Mouse (Mus musculus): ENCODE results near the gene Engase.

Gene Engase

GRCm38 (mm10) chr11:118486881-118487772 lies 10.5 kb downstream of the Engase start:
- 56% methylated on average over 29 of the region's 29 CpGs for WGBS

DNA sequence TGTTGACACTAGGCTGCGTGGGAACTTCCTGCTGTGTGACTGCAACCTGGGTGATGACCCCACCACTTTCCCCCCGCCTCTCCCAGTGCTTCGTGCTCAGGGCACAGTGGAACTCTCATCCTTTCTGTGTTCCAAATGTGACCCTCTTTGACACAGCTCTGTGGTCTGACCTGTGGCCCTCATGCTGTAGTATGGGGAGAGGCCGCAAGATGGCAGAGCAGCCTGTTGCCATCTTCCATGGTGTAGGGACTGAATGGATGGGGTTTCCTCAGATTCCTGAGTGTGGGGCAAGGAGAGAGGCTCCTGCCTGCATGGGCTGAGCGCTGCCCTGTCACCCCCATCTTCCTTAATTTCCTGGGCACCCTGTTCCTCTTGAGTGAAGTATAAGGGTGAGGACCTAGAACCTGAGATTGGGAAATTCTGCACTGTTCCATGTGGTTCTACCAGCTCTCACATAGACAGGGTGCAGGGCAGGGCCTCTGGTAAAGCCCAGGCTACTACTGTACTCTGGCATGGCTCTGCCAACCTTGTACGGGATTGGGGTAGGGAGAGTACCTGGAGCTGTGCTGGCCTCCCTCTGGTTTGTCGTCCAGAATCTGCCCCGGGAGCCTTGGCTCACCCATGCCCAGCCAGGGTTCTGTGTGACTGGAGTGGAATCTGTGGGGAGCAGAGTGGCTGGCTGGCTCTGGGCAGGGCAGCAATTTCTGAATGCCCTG lies 11.7 kb downstream of the Engase start:
- WGBS: 73% methylated on average over 8 of the region's 8 CpGs

- WGBS: 67% methylated on average over 12 of the region's 12 CpGs
Measured at GRCm38 (mm10) chr11:118488907-118489270, 12.3 kb downstream of the Engase start.

DNA sequence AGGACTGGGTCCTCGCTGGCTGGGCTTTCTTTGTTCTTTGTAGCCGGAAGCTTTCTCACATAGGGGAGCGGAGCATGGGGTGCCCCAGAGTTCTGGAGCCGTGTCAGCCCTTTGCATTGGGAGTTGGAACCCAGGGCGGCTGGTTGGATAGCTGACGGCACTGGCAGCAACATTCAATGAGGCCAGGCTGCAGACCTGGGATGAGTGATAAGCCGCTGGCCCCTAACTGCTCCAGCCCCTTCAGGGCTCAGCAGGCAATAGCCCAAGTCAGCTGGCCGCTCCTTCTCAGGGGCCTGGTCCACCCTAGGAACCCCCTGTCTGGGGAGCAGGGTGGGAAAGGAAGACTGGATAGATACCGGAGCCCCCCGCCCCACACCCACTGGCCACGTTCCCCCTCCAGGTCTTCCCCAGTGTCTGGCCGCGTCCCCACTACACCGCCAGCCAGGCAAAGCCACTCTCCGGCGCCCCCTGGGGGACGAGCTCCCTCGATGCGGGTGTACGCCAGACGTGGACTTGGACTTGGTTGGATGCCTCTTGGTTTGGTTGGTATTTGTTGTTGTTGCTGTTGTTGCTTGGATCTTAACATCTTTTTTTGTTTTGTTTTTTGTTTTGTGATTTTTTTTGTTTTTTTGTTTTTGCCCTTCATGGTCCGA lies 14.1 kb downstream of the Engase start:
- 42% methylated on average over 22 of the region's 22 CpGs for WGBS

- 81% methylated on average over 7 of the region's 7 CpGs for WGBS
Measured at GRCm38 (mm10) chr11:118491230-118491629, 14.6 kb downstream of the Engase start.

DNA sequence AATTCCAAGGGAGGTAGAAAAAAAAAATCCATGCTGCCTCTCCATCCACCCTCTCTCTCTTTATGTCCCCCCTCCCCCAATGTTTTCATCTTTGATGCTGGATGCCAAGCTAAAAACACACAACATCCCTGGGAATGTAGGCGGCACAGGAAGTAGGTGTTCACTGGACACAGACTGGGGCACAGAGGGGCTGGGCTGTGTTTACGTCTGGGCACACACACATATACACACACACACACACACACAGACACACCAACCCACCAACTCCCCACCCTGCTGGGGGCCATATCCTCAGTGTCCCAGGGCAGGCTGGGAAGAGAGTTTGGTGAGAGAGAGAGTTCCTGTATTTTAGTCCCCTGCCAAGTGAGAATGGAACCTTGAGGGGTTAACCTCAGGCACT lies 16.8 kb downstream of the Engase start:
- 60% methylated on average over 2 of the region's 2 CpGs for WGBS

DNA sequence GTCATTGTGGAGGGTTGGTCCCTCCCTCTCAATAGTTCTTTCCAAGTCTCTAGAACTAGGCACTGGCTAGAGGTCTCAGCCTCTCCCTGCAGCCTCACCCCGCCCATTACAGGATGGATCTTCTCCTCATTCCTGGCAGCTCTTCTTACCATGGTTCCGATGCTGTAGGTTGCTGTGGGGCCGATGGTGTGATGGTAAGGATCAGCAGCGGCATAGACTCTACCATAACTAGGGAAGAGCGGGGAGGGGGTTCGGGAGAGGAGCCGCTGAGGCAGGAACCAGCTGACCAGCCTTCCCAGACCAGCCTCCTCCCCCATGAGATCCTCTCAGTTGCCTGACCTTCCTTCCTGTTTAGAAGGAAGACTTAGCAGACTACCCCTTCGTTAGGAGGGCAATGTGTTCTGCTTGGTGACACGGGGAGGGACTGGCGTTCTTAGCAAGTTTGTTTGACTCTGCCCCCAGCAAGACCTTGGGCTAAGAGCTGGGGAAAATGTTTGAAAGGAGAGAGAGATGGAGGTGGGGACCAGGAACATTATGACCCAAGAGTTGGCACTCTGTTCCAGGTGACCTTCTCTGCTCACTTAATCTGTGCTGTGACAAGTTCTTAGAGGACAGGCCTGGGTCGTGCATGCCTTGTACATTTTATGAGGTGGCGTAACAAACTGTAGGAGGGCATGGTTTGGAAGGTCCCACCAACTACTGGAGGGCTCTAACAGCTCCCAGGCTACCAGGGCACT lies 17.5 kb downstream of the Engase start:
- 71% methylated on average over 12 of the region's 12 CpGs for WGBS

DNA sequence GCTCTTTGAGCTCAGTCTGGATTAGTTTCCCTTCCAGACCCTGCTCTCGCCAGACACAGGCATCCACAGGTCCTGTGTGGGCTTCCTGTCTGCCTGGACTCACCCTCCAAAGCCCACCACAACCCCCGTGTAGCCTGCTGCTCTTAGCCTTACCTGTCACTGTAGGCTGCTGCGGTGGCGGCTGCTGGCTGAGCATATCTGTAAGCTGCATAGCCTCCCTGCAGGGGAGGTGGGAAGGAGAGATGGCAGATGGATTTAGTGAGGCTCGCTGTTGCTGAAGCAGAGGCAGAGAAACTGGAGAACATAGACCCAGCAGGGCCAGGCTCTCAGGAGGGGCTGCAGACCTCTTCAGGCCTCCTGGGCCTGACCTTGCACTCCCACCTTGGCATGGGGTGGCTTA lies 18.4 kb downstream of the Engase start:
- WGBS: 34% methylated on average over 5 of the region's 5 CpGs

- 57% methylated on average over 20 of the region's 20 CpGs for WGBS
Measured at GRCm38 (mm10) chr11:118496066-118496689, 19.5 kb downstream of the Engase start.

DNA sequence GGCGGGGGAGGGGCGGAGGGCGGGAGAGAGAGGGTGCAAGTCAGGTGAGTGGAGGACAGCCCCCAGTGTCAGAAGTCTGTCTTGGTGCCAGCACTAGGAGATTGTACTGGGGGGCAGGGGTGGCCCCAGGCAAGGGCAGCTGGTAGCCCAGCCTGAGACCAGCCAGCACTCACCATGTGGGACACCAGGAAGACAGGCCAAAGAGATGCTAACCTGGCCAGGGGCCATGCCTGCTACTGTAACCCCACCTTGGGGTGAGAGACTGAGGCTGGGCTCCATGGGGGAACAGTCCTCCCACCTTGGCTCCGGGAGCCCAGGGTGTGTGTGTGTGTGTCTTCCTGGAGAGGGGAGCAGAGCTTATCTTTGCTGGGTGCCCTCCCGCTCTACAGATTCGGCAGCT lies 26.4 kb downstream of the Engase start:
- 60% methylated on average over 6 of the region's 6 CpGs for WGBS

GRCm38 (mm10) chr11:118503418-118504179 lies 27.0 kb downstream of the Engase start:
- 39% methylated on average over 34 of the region's 34 CpGs for WGBS

DNA sequence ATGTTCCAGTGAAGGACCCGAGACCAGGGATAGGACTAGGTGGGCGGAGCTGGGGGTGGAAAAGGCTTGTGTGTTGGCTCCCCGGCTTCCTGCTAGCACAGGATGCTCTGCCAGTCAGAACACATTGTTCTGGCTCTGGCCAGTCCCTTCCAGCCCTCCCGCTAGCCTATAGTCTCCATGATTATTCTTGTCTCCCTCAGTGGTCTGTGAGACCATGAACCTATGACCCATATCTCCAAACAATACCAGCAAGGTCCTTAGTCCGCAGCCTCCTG lies 27.5 kb downstream of the Engase start:
- WGBS: 50% methylated on average over 5 of the region's 5 CpGs

DNA sequence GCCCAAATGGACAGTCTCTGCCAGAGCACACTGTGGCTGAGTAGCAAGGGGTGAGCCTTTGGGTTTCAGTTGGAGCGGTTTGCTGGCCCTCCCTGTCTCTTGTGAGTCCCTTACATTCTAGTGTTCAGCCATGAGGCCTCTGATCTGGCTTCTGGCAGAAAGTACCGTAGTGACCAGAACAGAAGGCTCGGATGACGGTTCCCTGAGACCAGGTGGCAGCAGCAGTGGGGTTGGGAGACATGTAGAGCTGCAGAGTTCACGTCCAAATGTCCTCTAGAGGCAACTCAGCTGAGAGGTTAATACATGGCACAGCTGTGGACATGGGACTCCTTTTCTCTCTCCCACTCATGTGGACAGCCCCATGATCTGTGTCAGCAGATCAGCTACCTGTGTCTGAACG lies 30.5 kb downstream of the Engase start:
- WGBS: 92% methylated on average over 6 of the region's 6 CpGs

- 22% methylated on average over 5 of the region's 5 CpGs for WGBS
Measured at GRCm38 (mm10) chr11:118507904-118508303, 31.3 kb downstream of the Engase start.

DNA sequence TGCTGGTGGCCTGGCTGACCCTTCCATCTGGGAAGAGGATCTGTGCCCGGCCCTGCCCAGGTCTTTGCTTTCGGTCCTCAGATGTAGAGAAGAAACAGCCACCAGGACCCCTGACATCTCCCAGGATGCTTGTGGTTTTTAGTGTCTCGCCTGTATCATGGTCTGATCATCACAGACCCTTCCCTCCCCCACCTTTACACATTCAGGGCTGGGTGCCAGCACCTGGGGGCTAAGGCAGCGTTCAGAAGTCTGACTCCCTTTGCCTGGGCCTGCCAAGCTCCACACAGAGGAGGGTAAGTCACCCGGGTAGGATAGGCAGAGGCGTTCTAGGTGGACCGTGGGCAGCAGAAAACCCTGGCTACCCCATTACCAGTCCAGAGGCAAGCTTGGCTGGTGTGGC lies 31.7 kb downstream of the Engase start:
- WGBS: 64% methylated on average over 7 of the region's 7 CpGs

DNA sequence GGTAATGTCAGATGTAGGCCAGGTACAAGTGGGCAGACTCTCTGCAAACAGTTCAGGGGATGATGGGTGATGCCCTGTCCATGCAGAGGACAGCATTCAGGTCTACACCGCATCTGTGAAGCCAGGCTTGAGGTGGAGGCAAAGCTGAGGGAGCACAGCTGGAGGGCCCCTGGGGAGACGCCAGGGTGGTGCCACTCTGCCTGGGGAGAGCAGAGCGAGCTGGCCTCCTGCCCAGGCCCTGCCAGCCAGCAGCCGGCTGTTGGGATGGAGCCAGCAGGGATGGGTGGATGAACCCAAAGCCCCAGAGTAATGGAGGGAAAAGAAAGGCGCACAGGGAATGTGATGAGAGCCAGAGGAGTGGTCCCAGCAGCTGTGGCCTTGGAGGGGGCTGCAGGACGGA lies 35.2 kb downstream of the Engase start:
- 29% methylated on average over 6 of the region's 6 CpGs for WGBS

DNA sequence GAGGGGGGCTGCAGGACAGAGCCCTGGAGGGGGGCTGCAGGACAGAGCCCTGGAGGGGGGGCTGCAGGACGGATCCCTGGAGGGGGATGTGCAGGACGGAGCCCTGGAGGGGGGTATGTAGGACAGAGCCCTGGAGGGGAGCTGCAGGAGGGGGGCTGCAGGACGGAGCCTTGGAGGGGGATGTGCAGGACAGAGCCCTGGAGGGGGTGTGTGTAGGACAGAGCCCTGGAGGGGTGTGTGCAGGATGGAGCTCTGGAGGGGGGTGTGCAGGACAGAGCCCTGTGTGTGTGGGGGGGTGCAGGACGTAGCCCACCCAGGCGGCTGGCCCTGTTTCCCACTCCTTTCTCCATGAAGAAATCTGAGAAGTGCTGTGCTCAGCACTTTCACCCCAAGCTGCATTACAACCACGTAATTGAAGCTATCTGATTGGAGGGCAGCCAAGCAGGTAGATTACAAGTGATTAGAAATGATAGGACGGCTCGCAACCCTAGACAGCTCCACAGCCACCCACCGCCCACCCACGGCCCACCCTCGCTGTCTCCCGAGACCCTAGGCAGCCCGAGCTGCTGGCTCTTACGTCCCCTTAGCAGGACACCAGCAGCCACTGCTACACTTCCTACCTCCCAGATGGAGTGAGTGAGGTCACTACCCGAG lies 35.8 kb downstream of the Engase start:
- 32% methylated on average over 15 of the region's 15 CpGs for WGBS

GRCm38 (mm10) chr11:118517924-118518323 lies 41.3 kb downstream of the Engase start:
- 74% methylated on average over 7 of the region's 7 CpGs for WGBS

DNA sequence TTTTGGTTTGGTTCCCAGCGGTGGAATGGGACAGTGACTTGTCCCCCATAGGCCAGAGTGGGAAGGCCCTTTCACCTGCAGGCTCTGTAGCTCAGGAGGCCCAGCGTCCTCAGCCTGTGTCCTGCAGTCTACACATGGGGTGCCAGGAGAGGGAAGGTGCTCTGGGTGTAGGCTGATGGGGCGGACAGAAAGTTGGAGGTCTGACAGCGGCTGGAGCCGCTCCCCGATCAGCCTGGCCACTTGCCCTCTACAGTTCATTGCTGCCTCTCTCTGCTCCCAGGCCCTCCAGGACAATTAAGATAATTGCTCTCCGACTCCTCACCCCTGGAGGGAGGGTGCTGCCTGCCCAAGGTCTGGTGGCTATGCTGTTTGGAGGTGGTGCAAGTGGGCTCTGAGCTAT lies 42.1 kb downstream of the Engase start:
- WGBS: 83% methylated on average over 7 of the region's 7 CpGs

GRCm38 (mm10) chr11:118520251-118520650 lies 43.6 kb downstream of the Engase start:
- WGBS: 60% methylated on average over 5 of the region's 5 CpGs
